Mouse (Mus musculus): ENCODE data around the gene Stx5a. TPM values are rescaled to one million over a fixed set of nuclear protein-coding genes. Genes with fewer than 3 reads are reported as not detected.
A peak's percentile ranks its signal among the peaks of the same experiment; 100 is the strongest.

Stx5a gene
- total RNA-seq, 2 experiments from 2014 or later, result 73.8 to 75.8 TPM

DNA sequence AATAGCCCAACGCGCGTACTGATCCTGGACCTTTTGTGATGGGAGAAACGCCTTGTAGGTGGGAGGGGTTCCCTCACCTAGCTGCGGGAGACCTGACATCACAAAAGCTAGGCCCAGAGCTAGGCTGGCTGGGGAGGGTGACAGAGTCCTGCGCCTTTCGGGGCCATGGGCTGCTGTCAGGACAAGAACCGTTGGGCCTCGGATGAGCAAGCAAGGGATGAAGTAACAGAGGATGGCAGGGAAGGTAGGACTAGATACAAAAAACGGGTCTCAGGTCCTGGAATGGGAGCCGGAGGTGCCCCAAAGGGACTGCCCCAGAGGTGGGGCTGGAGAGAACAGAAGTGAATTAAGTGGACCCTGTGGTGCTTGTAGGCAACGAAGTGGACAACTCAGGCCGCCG, 610 bp upstream of the Stx5a start, which contains the start of gene 1700092M07Rik:
Gene 1700092M07Rik, plus strand, starts transcription at position 116 of the 400 bp plus-strand sequence.
- peak; percentile 19 for DNase-seq

DNA sequence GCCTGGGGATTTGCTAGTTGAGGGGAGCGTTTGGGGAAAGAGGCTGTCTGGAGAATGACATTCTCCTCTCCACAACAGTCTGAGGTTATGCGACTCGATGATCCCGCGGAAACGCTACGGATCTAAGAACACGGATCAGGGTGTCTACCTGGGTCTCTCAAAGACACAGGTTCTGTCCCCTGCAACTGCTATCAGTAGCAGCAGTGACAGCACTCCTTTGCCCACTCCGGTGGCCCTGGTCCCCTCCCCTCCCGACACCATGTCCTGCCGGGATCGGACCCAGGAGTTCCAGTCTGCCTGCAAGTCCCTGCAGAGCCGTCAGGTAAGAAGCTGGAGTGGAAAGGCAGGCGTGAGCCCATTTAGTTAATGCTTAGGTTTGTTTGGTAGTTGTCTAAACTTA, 963 bp downstream of the Stx5a start:
- DNase-seq, result peak; percentile 21

DNA sequence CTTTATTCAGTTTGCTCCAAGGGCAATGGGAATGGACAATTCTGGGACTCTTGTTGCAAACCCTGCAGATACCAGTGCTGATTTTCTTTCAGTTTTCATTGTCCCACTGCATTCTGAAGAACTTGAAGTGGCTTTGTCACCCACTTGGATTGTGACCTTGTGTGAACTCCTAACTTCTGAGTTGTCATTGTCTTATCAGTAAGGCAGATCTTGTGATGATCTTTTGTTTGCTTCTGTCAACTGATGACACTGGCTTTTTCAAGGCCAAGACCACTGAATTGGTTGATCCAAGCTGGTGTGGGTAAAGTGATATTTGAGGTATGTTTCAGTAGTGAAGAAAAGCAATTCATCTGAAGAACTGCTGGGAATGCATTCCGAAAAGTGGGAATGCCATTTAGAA, 4.2 kb downstream of the Stx5a start:
- no peak for DNase-seq

DNA sequence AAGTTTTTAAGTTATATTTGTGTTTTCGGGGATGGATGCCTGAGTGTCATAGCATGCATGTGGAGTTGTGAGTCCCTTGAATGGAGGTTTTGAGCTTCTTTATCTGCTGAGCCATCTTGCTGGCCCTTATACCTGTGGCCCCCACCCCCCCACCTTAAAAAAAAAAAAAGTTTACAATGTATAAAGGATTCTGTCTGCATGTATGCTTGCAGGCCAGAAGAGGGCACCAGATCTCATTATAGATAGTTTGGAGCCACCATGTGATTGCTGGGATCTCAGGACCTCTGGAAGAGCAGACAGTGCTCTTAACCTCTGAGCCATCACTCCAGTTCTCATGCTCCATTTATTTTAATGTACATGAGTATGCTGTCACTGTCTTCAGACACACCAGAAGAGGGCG, 6.2 kb downstream of the Stx5a start:
- DNase-seq, result no peak

DNA sequence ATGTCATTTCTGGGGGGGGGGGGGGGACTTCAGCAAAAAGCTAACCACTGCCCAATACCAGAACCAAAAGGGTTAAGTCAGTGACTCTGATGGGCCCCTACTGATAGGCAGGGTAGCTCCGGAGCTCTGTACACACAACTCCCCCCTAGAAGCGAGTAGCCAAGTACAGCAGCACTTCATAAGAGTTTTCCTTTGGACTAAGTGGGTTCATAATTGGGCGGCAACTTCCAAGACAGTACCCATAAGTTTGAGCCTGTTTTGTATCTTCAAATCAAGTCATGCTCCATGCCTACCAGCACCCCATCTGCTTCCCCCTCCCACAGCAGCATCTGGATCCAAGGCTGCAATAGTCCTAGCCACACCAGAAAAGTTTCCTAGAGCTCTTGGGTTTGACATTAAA, 14.4 kb downstream of the Stx5a start:
- no peak for DNase-seq

DNA sequence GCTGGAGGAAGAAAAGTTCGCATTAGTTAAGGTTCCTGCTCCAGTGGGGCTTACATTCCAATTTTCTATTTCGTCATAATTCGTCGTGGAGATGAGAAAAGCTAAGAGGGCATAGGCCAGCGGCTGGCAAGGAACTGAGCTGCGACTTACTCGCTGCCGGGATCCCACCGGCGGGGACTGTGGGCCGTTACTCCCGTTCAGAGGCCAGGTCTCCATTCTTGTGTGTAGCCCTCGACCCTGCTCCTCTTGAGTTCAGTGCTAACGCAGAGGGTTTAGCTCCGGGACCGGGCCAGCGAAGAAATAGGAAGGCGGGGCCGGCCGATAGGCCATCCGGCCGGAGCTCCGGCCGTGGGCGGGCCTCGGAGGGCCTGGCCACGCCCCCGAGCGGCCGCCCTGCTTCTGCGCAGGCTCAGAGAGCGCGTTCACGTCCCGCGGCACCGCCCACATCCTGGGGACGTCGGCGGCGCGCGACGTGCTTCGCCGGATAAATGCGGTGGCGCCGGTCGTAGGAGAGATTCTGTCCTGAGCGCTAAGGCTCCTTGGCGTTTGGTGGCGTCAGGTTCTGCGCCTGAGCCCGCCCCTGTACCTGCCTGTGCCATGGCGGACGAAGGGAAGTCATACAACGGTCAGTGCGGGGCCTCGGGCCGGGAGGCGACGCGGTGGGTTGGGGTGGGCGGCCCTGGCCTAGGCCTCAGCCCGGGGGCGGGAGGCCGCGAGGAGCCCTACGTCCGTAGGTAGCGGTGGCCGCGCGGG, 15.6 kb downstream of the Stx5a start, which contains the start of gene Nxf1:
Gene Nxf1, plus strand, starts transcription at position 439 of the 753 bp plus-strand sequence.
- DNase-seq, result peak; percentile 98

DNA sequence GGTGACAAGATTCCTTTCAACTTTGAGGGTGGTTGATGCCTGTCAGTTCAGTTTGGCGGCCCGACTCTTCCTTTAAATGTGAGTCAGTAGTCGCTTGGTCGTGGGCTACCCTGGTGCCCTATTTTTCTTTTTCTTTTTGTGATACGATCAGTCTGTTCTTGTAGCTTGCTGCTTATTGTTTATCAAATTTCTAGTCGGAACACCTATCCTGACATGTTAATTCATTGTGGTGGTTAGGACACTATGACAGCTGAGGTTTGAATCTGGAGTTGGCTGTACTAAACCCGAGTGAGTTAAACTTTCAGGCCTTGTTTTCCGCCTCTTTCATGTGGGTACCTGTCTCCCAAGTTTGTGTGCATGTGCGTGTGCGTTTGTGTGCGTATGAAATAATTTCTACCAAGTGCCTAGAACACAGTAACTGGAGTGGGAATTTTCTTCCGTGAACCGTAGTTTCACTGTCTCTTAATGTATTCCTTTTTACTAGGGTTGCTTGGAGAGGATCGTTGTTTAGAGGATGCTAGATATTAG, 16.3 kb downstream of the Stx5a start:
- no peak for DNase-seq

DNA sequence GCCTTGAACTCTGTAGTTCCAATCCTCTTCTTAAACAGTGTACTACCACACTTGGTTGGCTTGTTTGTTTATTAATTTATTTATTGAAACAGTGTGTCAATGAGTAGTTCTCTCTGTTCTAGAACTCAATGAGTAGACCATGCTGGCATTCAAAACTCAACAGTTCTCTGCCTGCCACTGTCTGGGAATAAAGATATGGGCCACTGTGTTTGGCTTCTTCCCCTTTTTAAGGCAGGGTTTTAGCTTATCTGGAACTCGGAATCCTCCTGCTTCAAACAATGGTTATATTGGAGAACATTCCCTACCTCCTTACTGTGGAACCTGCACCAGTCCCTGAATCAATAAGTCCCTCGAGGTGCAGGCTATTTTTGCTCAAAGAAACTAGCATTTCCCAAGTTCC, 17.7 kb downstream of the Stx5a start:
- no peak for DNase-seq

DNA sequence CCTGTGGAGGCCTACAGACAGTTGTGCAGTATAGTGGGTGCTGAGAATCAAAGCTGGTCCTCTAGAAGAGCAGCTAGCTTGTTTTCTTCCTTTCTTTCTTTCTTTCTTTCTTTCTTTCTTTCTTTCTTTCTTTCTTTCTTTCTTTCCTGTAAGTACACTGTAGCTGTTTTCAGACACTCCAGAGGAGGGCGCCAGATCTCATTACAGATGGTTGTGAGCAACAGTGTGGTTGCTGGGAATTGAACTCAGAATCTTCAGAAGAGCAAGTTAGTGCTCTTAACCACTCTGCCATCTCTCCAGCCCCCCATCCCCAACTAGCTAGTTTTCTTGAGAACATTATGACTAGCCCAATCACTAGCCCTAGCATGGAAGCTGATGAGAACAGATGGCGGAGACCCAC, 19.5 kb downstream of the Stx5a start:
- DNase-seq, result no peak

DNA sequence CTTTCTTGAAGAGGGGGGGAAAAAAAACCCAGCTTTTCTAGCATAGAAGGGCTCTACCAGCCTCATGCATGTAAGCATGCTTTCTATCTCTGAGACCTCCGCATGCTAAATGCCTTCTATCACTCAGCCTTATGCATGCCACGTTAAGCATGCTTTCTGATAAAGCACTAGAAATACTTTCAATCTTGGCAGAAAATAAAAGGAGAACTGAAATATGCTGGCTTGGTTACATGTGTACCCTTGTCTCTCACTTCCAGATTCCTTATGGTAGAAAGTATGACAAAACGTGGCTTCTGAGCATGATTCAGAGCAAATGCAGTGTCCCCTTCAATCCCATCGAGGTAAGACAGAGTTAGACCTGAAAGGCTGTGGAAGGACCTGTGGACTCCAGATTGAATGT, 22.1 kb downstream of the Stx5a start:
- no peak for DNase-seq

DNA sequence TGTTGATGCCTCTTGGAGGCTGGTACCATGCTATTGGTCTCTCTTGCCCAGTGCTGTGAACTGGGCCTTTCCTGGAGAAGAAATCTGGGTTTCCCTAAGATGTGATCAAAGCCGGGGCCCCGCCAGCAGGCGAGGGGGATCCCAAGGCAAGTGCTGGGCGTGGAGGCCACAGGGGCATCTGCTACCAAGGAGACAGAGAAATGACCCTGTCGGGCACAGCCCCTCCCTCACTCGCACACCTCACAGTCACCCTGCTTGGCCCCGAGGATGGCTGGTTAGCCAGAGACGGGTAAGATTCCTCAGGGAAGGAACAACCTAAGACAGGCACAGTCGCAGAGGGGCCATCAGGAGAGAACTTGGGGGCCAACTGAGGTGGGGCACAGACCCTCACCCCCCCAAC, 24.3 kb downstream of the Stx5a start:
- no peak for DNase-seq

DNA sequence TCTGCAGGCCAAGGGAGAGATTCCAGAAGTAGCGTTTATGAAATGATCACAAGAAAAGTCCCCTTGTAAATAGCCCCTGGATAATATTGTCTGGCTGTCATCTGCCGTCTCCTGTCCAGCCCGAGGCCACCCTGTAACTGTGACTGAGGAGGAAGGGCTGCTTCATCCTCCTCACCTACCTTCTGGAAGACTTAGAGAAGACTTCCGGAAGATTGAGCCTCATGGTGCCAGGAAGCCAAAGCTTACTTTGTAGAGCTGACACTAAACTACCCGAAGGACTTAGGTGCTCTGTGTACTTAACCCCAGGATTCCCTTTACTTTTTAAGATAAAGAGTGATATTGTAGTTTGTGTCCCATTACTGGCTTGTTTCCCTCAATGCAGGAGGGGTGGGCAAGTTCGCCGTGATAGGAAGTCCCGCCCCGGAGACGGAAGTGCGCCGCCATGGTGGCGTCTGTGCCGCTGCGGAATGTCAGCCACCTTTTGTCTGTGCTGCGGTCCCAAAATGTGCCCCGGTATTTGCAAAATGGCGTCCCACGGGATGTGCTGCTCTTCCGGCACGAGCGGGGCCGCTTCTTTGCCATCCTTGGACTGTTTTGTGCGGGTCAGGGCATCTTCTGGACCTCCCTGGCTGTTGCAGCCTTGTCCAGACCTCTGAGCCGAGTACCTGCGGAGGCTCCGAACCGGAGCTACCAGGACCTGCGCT, 29.5 kb downstream of the Stx5a start, which contains the start of gene Tmem223:
Gene Tmem223, plus strand, starts transcription at position 430 of the 704 bp plus-strand sequence.
- peak; percentile 90 for DNase-seq

DNA sequence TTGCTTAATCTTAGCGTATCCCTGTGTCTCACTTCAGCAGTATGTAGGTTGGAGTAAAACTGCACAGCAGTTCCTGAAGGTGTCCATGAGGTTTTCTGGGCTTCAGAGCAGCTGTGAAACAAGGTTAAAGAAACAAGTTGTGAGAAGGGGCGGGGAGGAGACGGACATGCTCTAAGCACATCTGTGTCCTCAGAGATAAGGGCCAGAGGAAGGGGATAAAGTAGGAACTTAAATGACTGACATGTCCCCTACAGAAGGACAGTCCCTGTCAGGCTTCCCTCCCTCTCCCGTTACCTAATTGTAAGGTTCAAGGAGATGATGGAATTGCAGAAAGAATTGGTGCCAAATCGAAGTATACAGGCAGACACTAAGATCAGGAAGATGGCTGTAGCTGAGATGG, 31.8 kb downstream of the Stx5a start:
- DNase-seq, result no peak

DNA sequence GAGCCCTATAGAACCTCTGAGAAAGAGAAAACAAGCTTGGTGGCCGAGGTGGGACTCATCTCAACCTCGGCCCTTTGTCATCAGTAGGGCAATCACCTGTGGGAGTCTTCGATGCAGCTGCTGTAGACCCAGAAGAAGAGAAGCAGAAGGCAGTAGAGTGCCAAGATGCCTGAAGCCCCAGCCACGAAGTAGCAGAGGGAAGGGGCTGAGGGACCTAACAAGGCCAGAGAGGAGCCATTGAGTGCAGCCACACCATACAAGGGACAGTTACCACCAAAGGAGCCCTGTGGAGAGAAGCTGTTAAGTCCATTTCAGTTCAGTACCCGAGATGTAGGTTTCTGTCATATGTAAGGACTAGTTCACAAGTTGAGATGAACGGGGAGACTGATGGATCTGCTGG, 32.2 kb downstream of the Stx5a start:
- no peak for DNase-seq

DNA sequence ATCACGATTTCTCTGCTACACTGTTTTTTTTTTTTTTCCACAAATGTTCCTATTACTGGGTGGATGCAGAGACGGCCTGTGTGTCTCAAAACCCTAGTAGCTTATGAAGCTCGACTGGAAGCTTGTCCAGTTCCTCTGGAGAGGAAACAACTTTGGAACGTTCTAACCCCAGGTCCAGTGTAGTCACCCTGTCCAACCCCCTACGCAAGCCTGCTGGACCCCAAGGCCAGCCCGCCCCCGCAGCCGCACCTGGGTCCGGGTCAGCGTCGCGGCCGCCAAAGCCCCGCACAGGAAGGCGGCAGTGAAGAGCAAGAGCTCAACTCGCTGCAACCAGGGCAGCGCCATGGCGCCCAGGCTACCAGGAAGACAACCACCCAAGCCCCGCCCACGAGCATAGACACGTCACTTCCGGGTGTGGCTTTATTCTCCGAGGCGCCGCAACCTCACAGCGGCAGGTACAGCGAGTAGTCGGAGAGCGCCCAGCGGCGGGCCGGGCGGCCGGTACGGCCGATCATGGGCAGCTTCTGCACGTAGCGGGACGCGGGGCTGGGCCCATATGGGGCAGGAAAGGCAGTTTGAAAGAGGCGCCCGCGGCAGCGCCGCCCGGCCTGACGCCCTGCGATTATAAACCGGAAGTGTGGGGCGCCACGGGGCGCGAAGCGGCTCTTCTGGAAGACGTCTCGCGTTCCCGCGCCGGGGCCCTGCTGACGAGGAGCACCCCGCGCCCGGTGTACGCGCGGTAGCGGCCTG, 33.0 kb downstream of the Stx5a start, which contains the start of gene Tmem179b:
Gene Tmem179b, minus strand, starts transcription at position 382 of the 750 bp plus-strand sequence.
- DNase-seq, result peak; percentile 98

DNA sequence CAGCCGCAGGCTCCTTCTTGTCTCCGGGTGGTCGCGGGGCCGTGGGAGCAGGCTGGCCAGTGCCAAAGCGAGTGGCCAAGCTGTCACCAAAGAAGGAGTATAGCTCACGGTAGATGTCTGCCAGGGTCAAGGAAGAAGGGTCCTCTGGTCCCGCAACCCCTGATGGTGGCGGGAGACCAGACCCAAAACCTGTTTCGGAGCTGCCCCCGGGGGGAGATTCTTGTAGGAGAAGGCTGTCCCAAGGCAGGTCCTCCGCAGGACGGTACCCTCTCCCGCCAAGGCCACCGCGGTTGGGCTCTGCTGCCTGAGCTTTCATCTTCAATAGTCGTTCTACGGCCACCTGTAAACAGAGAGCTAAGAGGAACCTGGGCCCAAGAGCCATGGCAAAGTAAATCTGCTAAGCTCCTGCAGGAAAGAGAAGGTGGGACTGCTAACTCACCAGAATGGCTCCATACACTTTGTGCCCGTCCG, 33.8 kb downstream of the Stx5a start:
- peak; percentile 62 for DNase-seq

DNA sequence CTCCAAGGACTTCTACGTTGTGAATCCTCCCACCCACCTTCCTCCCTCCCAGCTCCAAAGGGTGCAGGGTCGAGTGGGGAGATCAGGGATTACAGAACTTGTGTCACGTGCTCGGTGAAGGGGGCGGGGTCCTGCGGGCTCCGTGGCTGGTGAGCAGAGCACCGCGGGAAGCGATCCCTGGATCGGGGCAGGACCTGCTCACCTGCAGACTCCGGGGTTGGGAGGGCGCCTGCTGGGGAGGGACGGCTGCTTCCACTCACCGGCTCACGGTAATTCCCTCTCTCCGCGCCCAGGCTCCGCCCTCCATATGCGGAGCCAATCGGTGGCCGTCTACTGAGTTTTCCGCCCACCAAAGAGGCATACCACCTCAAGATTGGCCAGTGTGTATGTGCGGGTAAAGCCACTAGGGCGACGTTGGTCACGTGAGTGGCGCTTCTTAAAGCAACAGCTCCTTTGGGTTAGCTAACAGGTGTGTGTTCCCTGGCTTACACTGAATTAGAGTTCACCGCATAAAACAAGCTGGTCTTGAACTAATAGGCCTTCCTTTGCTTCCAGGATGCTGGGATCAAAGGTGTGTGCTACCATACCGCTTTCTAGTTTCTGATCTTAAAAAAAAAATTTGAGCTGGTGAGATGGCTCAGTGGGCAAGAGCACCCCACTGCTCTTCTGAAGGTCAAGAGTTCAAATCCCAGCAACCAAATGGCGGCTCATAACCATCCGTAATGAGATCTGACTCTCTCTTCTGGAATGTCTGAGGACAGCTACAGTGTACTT, 45.0 kb downstream of the Stx5a start, which contains the start of gene Taf6l:
Gene Taf6l, minus strand, starts transcription at position 410 of the 774 bp plus-strand sequence.
- DNase-seq, result peak; percentile 93

DNA sequence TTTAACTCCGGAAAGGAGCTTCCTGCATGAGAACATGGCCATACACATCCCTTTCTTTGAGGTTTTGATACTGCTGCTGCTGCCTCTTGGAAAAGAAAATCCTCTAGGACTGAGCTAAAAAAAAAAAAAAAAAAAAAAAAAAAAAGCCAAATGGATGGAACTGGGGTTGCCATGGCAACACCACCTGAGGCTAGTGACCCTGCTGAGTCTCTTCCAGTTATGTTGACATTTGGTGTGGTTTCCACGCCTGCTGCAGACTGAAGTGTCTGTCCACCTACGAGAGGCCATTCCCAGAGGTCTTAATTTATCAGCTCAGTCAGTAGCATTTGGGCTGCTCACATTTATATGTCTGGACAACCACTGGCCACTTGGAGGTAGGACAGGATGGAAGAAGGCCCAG, 47.3 kb downstream of the Stx5a start:
- no peak for DNase-seq

DNA sequence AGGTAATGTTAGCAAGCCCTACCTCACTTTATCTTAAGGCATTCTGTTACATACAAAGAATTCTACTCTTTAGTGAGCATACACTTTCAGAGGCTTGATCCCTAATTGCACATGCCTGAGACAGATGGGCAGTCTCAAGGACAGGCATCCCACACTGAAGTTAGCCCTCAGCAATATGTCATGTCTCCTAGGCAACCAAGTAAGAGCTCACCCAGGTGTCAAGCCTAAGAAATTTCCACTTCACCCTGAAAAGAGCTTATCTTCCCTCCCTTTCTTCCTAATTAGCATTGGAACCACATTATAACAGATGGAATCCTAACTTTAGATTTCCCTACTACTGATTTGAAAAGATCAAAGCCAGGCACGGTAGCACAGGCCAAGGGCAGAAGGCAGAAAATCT, 48.0 kb downstream of the Stx5a start:
- no peak for DNase-seq

DNA sequence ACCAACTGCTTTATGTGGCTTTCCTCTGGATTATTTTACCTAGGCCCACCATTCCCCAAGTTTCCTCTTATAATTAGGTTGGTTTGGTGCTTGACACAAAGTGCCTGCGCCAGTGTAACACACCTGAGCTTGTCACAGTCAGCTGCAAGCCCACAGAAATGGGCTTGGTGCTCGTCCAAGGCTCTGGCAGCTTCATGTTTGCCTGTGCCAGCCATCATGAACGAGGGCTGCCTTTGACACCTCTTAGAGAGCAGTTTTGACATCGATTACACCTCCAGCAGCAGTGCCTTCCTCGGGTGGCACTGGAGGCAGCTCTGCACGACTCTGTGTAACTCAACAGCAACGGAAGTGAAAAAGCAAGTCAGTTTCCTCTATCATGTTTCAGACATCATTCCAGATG, 49.0 kb downstream of the Stx5a start:
- no peak for DNase-seq

DNA sequence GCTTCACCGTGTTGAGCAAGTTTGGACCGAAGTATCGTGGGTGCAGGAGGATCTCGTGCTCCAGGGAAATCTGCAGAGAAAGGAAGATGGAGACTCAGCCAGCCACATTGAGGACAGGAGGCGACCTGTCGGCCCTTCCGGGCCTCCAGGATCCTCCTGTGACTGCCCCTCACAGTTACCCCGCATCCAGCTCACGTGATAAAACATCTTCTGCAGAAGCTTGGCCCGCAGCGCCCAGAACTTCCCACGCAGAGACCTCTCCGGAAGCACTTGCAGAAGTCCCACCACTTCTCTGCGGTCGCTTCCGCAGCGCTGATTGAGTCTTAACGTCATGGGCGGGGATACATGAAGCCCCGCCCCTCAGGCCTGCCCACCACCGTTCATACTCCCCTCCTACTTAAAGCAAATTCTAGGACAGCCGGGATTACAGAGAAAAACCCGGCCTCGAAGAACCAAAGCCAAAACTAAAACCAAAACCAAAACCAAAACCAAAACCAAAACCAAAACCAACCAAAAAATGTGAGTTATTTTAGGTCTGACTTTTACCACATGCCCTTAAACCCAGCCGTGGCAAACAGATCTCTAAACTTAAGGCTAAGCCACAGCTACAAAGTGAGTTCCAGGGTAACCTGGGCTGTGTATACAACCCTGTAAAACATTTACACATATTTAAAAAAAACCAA, 57.2 kb downstream of the Stx5a start, which contains the start of gene Polr2g:
Gene Polr2g, minus strand, starts transcription at position 314 of the 683 bp plus-strand sequence.
- peak; percentile 94 for DNase-seq
